Mouse (Mus musculus): ENCODE data around the gene Dad1.
A peak's percentile ranks its signal among the peaks of the same experiment; 100 is the strongest.

Dad1 gene

GRCm38 (mm10) chr14:54253741-54254291 is at the start of gene Dad1, which contains the start of gene Abhd4:
TSS of gene Dad1 (minus strand) at chr14:54254104.
TSS of gene Abhd4 (plus strand) at chr14:54254188.
- DNase-seq, result peak; percentile 95 to 96

- DNase-seq, result no peak
These were observed 46.8 kb upstream of the Dad1 start for GRCm38 (mm10) chr14:54300676-54301075.

GRCm38 (mm10) chr14:54300136-54300535 is 46.2 kb upstream of the Dad1 start:
- no peak for DNase-seq

- no peak for DNase-seq
These were observed 30.9 kb upstream of the Dad1 start, which contains the start of gene Olfr49 for GRCm38 (mm10) chr14:54284839-54285238. TSS of gene Olfr49 (minus strand) at chr14:54284939.

- no peak for DNase-seq
These were observed 22.5 kb upstream of the Dad1 start for GRCm38 (mm10) chr14:54276446-54276845.

GRCm38 (mm10) chr14:54272696-54273095 is 18.8 kb upstream of the Dad1 start:
- no peak for DNase-seq

- no peak for DNase-seq
These were observed 18.2 kb upstream of the Dad1 start for GRCm38 (mm10) chr14:54271976-54272606.

GRCm38 (mm10) chr14:54270413-54270812 is 16.5 kb upstream of the Dad1 start:
- DNase-seq, result no peak

GRCm38 (mm10) chr14:54269566-54269965 is 15.7 kb upstream of the Dad1 start:
- no peak for DNase-seq

GRCm38 (mm10) chr14:54267966-54268365 is 14.1 kb upstream of the Dad1 start:
- no peak for DNase-seq

GRCm38 (mm10) chr14:54265951-54266350 is 12.0 kb upstream of the Dad1 start:
- no peak for DNase-seq

- no peak for DNase-seq
These were observed 11.2 kb upstream of the Dad1 start for GRCm38 (mm10) chr14:54265093-54265492.

- no peak for DNase-seq
These were observed 10.3 kb upstream of the Dad1 start for GRCm38 (mm10) chr14:54264231-54264630.

GRCm38 (mm10) chr14:54263099-54263498 is 9.2 kb upstream of the Dad1 start:
- no peak for DNase-seq

- no peak for DNase-seq
These were observed 8.7 kb upstream of the Dad1 start for GRCm38 (mm10) chr14:54262622-54263021.

- no peak for DNase-seq
These were observed 7.5 kb upstream of the Dad1 start for GRCm38 (mm10) chr14:54261386-54261785.

- DNase-seq, result no peak
These were observed 6.3 kb upstream of the Dad1 start for GRCm38 (mm10) chr14:54260196-54260595.

GRCm38 (mm10) chr14:54259722-54260085 is 5.8 kb upstream of the Dad1 start:
- no peak for DNase-seq

- peak; percentile 80 to 81 for DNase-seq
These were observed 5.3 kb upstream of the Dad1 start for GRCm38 (mm10) chr14:54259003-54259721.

- no peak for DNase-seq
These were observed 4.3 kb upstream of the Dad1 start for GRCm38 (mm10) chr14:54258131-54258670.

- DNase-seq, result no peak
These were observed 832 bp upstream of the Dad1 start for GRCm38 (mm10) chr14:54254670-54255202.

GRCm38 (mm10) chr14:54250122-54250521 is 3.8 kb downstream of the Dad1 start:
- DNase-seq, result no peak

- no peak for DNase-seq
These were observed 4.6 kb downstream of the Dad1 start for GRCm38 (mm10) chr14:54249326-54249725.

GRCm38 (mm10) chr14:54246232-54246631 is 7.7 kb downstream of the Dad1 start:
- DNase-seq, result no peak
